Mouse (Mus musculus) right cerebral cortex, postnatal 4 days (tissue): ENCODE results near the gene Zfp354c.
A peak's percentile ranks its signal among the peaks of the same experiment; 100 is the strongest.

ENCODE experiments used
- DNase-seq: peaks from one replicate; pipeline ENCODE4 v3.0.0-alpha.2; 2022

The Zfp354c gene

GRCm38 (mm10) chr11:50827010-50827953, at the start of gene Zfp354c:
TSS of gene Zfp354c (minus strand) at chr11:50827724.
- DNase-seq = peak; percentile 86

- peak; percentile 9 for DNase-seq
Measured at GRCm38 (mm10) chr11:50850989-50851601, 23.6 kb upstream of the Zfp354c start.

- DNase-seq = no peak
Measured at GRCm38 (mm10) chr11:50850177-50850735, 22.7 kb upstream of the Zfp354c start, which contains the start of gene Grm6. TSS of gene Grm6 (plus strand) at chr11:50850685.

GRCm38 (mm10) chr11:50849310-50849709, 21.8 kb upstream of the Zfp354c start:
- DNase-seq = no peak

GRCm38 (mm10) chr11:50848520-50849137, 21.1 kb upstream of the Zfp354c start:
- DNase-seq = no peak

GRCm38 (mm10) chr11:50847047-50847446, 19.5 kb upstream of the Zfp354c start:
- DNase-seq = peak; percentile 26

GRCm38 (mm10) chr11:50845951-50846350, 18.4 kb upstream of the Zfp354c start:
- no peak for DNase-seq

- peak; percentile 97 for DNase-seq
Measured at GRCm38 (mm10) chr11:50841023-50841735, 13.7 kb upstream of the Zfp354c start, which contains the start of gene Zfp879. TSS of gene Zfp879 (minus strand) at chr11:50841552.

GRCm38 (mm10) chr11:50835727-50836126, 8.2 kb upstream of the Zfp354c start:
- no peak for DNase-seq

- DNase-seq = no peak
Measured at GRCm38 (mm10) chr11:50826214-50826613, 1.3 kb downstream of the Zfp354c start.

GRCm38 (mm10) chr11:50814233-50814632, 13.3 kb downstream of the Zfp354c start:
- no peak for DNase-seq

GRCm38 (mm10) chr11:50798836-50799235, 28.7 kb downstream of the Zfp354c start:
- no peak for DNase-seq

GRCm38 (mm10) chr11:50797674-50798073, 29.9 kb downstream of the Zfp354c start:
- no peak for DNase-seq

GRCm38 (mm10) chr11:50771006-50771405, 56.5 kb downstream of the Zfp354c start:
- DNase-seq = no peak

GRCm38 (mm10) chr11:50768995-50769749, 58.4 kb downstream of the Zfp354c start:
- peak; percentile 96 for DNase-seq

- DNase-seq = peak; percentile 42
Measured at GRCm38 (mm10) chr11:50767039-50767438, 60.5 kb downstream of the Zfp354c start.

- no peak for DNase-seq
Measured at GRCm38 (mm10) chr11:50766461-50766860, 61.1 kb downstream of the Zfp354c start.
